Mouse (Mus musculus) thymus, adult 18-20 months (tissue): ENCODE data around the gene Ptpn1.
A peak's percentile ranks its signal among the peaks of the same experiment; 100 is the strongest.

Experiments used
- DNase-seq, 2 experiments: peaks; one replicate each; pipeline ENCODE4 v3.0.0; 2022; ENCODE audit warnings: mixed read lengths in 2 of 2

Ptpn1 gene

GRCm38 (mm10) chr2:167924011-167924410, 7.8 kb upstream of the Ptpn1 start:
- DNase-seq, result no peak

- peak; percentile 66 to 78 for DNase-seq
Measured at GRCm38 (mm10) chr2:167924803-167925604, 6.9 kb upstream of the Ptpn1 start.

- DNase-seq, result no peak
Measured at GRCm38 (mm10) chr2:167925841-167926800, 5.7 kb upstream of the Ptpn1 start.

GRCm38 (mm10) chr2:167928002-167928526, 3.8 kb upstream of the Ptpn1 start:
- DNase-seq, result no peak

GRCm38 (mm10) chr2:167928972-167929371, 2.9 kb upstream of the Ptpn1 start:
- no peak for DNase-seq

GRCm38 (mm10) chr2:167930975-167931374, 882 bp upstream of the Ptpn1 start:
- DNase-seq, result no peak

GRCm38 (mm10) chr2:167932727-167933231, 922 bp downstream of the Ptpn1 start:
- DNase-seq, result peak in 1 of 2 experiments; percentile 55

- no peak for DNase-seq
Measured at GRCm38 (mm10) chr2:167933397-167933796, 1.5 kb downstream of the Ptpn1 start.

GRCm38 (mm10) chr2:167935956-167936355, 4.1 kb downstream of the Ptpn1 start:
- DNase-seq, result no peak

GRCm38 (mm10) chr2:167938786-167939185, 6.9 kb downstream of the Ptpn1 start:
- no peak for DNase-seq

- no peak for DNase-seq
Measured at GRCm38 (mm10) chr2:167939204-167939603, 7.3 kb downstream of the Ptpn1 start.

- DNase-seq, result no peak
Measured at GRCm38 (mm10) chr2:167939632-167940399, 8.0 kb downstream of the Ptpn1 start.

- DNase-seq, result no peak
Measured at GRCm38 (mm10) chr2:167940636-167941035, 8.8 kb downstream of the Ptpn1 start.

GRCm38 (mm10) chr2:167941320-167941719, 9.5 kb downstream of the Ptpn1 start:
- no peak for DNase-seq

- DNase-seq, result peak; percentile 50 to 54
Measured at GRCm38 (mm10) chr2:167941745-167942176, 9.9 kb downstream of the Ptpn1 start.

- no peak for DNase-seq
Measured at GRCm38 (mm10) chr2:167942199-167942925, 10.5 kb downstream of the Ptpn1 start.

GRCm38 (mm10) chr2:167942926-167943633, 11.2 kb downstream of the Ptpn1 start:
- peak; percentile 66 to 75 for DNase-seq

GRCm38 (mm10) chr2:167944193-167944592, 12.3 kb downstream of the Ptpn1 start:
- DNase-seq, result no peak

GRCm38 (mm10) chr2:167945451-167945850, 13.6 kb downstream of the Ptpn1 start:
- no peak for DNase-seq

GRCm38 (mm10) chr2:167947251-167947650, 15.4 kb downstream of the Ptpn1 start:
- no peak for DNase-seq

GRCm38 (mm10) chr2:167948047-167948446, 16.2 kb downstream of the Ptpn1 start:
- no peak for DNase-seq
